Comparison of ENCODE assay signal across 10 mouse cellular contexts in genomic region chr4:55207749-55208385, GRCm38 (mm10).
DNase-seq lines count a peak whose midpoint lies in the region; ATAC-seq lines count a peak whose summit lies in the region.
"Had no signal": no experiment of that assay in that cellular context is flagged by ENCODE, and none has a peak within 500 bp of the region (broad histone marks: within the 10 kb centered on the region; RNA-seq: fewer than 3 reads in every experiment).

No protein-coding gene starts in this region.

- H3K27me3 ChIP-seq in heart, embryonic 15.5 days, result no peaks in the 10 kb centered on the region
- H3K27me3 ChIP-seq in embryonic facial prominence, embryonic 12.5 days, result no peaks in the 10 kb centered on the region
- no peaks in the 10 kb centered on the region for H3K27me3 ChIP-seq in limb, embryonic 12.5 days
- H3K27me3 ChIP-seq: CH12.LX had no signal

- no peaks in the 10 kb centered on the region for H3K36me3 ChIP-seq in heart, embryonic 15.5 days
- no peaks in the 10 kb centered on the region for H3K36me3 ChIP-seq in embryonic facial prominence, embryonic 12.5 days
- H3K36me3 ChIP-seq in limb, embryonic 12.5 days, result no peaks in the 10 kb centered on the region

- 31% methylated on average over 13 of the region's 13 CpGs for WGBS in heart, embryonic 15.5 days
- 40% methylated on average over 13 of the region's 13 CpGs for WGBS in embryonic facial prominence, embryonic 12.5 days
- WGBS in limb, embryonic 12.5 days, result 38% methylated on average over 13 of the region's 13 CpGs

- ATAC-seq in heart, embryonic 15.5 days (replicated peaks; ENCODE audit: insufficient number of reproducible peaks, insufficient read depth, low FRiP score, low read depth), result no peak
- no peak for ATAC-seq in embryonic facial prominence, embryonic 12.5 days (ENCODE audit: insufficient number of reproducible peaks, insufficient read depth, low FRiP score, low TSS enrichment)
- ATAC-seq in limb, embryonic 12.5 days (ENCODE audit: insufficient number of reproducible peaks, insufficient read depth, low FRiP score, low TSS enrichment, low read depth), result no peak

- no peaks in the 10 kb centered on the region for H3K9me3 ChIP-seq in heart, embryonic 15.5 days (replicated peaks)
- no peaks in the 10 kb centered on the region for H3K9me3 ChIP-seq in embryonic facial prominence, embryonic 12.5 days
- no peaks in the 10 kb centered on the region for H3K9me3 ChIP-seq in limb, embryonic 12.5 days

- H3K27ac ChIP-seq in heart, embryonic 15.5 days, result no peak overlapping the region
- H3K27ac ChIP-seq in embryonic facial prominence, embryonic 12.5 days, result no peak overlapping the region
- peak overlapping the region; percentile 70 for H3K27ac ChIP-seq in limb, embryonic 12.5 days

- peaks cover 9% of the 10 kb centered on the region; the same call in 1 of the 2 replicates for H3K4me1 ChIP-seq in heart, embryonic 15.5 days (replicated peaks)
- H3K4me1 ChIP-seq in embryonic facial prominence, embryonic 12.5 days, result peaks cover 23% of the 10 kb centered on the region
- H3K4me1 ChIP-seq in limb, embryonic 12.5 days (replicated peaks), result peaks cover 31% of the 10 kb centered on the region

- H3K4me3 ChIP-seq in heart, embryonic 15.5 days, result peak overlapping the region; percentile 8; the same call in 1 of the 2 replicates
- H3K4me3 ChIP-seq in embryonic facial prominence, embryonic 12.5 days, result no peak overlapping the region
- no peak overlapping the region; the same call in 1 of the 2 replicates for H3K4me3 ChIP-seq in limb, embryonic 12.5 days (replicated peaks)

- H3K9ac ChIP-seq in heart, embryonic 15.5 days, result no peak overlapping the region
- no peak overlapping the region for H3K9ac ChIP-seq in embryonic facial prominence, embryonic 12.5 days
- H3K9ac ChIP-seq in limb, embryonic 12.5 days (replicated peaks), result no peak overlapping the region

- no peak for DNase-seq in heart, adult 18-20 months
- peak; percentile 19 for DNase-seq in R1 (ENCODE audit: low read depth, low spot score)
- DNase-seq in right cerebral cortex, adult 18-20 months, result no peak
- DNase-seq in cerebellum, adult 9-10 months, result no peak
- DNase-seq in urinary bladder, adult 2 months (ENCODE audit: low spot score), result no peak
- DNase-seq: thymus, postnatal 25 days had no signal

- H3K4me2 ChIP-seq in heart, embryonic 15.5 days, result peak overlapping the region; percentile 42
- H3K4me2 ChIP-seq in embryonic facial prominence, embryonic 12.5 days (replicated peaks), result 0 out of 2 replicates have a peak overlapping the region, but pooled peaks have one; percentile 27
- H3K4me2 ChIP-seq in limb, embryonic 12.5 days, result peak overlapping the region; percentile 34
